Mouse (Mus musculus): ENCODE measurements at regions not wholly inside any gene's neighbourhood (a gene's known extent, or its start where the extent isn't known, plus 50 kb on each side); places are given as distances from the start of the nearest gene placed in this dataset.
A peak's percentile ranks its signal among the peaks of the same experiment; 100 is the strongest.

DNA sequence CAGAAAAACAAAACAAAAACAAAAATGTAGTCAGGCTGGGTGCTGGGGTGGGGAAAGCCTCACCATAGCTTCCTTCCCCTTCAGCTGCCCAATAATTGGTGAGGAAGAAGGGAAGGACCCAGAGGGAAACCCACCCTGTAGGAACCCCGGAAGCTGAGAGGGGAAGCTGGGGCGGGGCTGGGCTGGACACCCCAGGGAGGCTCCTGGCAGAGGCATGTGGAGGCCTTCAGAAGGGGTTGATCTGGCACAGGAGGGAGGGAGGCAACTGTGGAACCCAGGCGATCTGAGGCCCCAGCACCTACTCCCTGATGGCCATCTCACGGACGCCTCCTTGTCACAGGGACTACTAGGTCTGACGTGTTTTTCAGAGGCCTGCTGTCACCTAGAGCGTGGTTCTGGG, 71.1 kb upstream of the Hes1 start:
- H3K36me3 ChIP-seq (ENCODE audit: control insufficient read depth, insufficient read depth, low read length): no peaks in the 10 kb centered on the region
- no peak overlapping the region for H3K9ac ChIP-seq (ENCODE audit: low read depth, low read length)
- H3K4me3 ChIP-seq (ENCODE audit: low read depth, low read length): no peak overlapping the region
- no peak overlapping the region for H3K27ac ChIP-seq (ENCODE audit: low read length)
- H3K27me3 ChIP-seq (ENCODE audit: control insufficient read depth, insufficient read depth, low read depth, low read length): no peaks in the 10 kb centered on the region; the same call in none of the 2 replicates
- no peaks in the 10 kb centered on the region for H3K9me3 ChIP-seq (replicated peaks; ENCODE audit: control insufficient read depth, low read length, poor library complexity, severe bottlenecking)
- 90% methylated on average over 7 of the region's 7 CpGs for WGBS
- H3K4me1 ChIP-seq (ENCODE audit: control insufficient read depth, insufficient read depth, low read length): no peaks in the 10 kb centered on the region
- H3K4me2 ChIP-seq (ENCODE audit: low read length): no peak overlapping the region
- no peak for ATAC-seq

GRCm38 (mm10) chr16:29993535-29993934, 70.6 kb upstream of the Hes1 start:
- no peaks in the 10 kb centered on the region for H3K9me3 ChIP-seq (replicated peaks; ENCODE audit: control insufficient read depth, low read length, poor library complexity, severe bottlenecking)
- no peaks in the 10 kb centered on the region for H3K36me3 ChIP-seq (ENCODE audit: control insufficient read depth, insufficient read depth, low read length)
- no peak for ATAC-seq
- H3K4me1 ChIP-seq (ENCODE audit: control insufficient read depth, insufficient read depth, low read length): no peaks in the 10 kb centered on the region
- H3K4me2 ChIP-seq (ENCODE audit: low read length): no peak overlapping the region
- no peak overlapping the region for H3K4me3 ChIP-seq (ENCODE audit: low read depth, low read length)
- H3K27ac ChIP-seq (ENCODE audit: low read length): no peak overlapping the region
- no peaks in the 10 kb centered on the region; the same call in none of the 2 replicates for H3K27me3 ChIP-seq (ENCODE audit: control insufficient read depth, insufficient read depth, low read depth, low read length)
- 79% methylated on average over 6 of the region's 6 CpGs for WGBS
- H3K9ac ChIP-seq (ENCODE audit: low read depth, low read length): no peak overlapping the region

- ATAC-seq: no peak
- H3K27ac ChIP-seq (ENCODE audit: low read length): no peak overlapping the region
These were observed 67.8 kb upstream of the Hes1 start for GRCm38 (mm10) chr16:29996139-29997069.

GRCm38 (mm10) chr16:30000166-30000565, 64.0 kb upstream of the Hes1 start:
- no peak for ATAC-seq
- 80% methylated on average over 2 of the region's 2 CpGs for WGBS
- H3K4me1 ChIP-seq (ENCODE audit: control insufficient read depth, insufficient read depth, low read length): no peaks in the 10 kb centered on the region
- H3K4me3 ChIP-seq (ENCODE audit: low read depth, low read length): no peak overlapping the region
- no peaks in the 10 kb centered on the region for H3K9me3 ChIP-seq (replicated peaks; ENCODE audit: control insufficient read depth, low read length, poor library complexity, severe bottlenecking)
- H3K27me3 ChIP-seq (ENCODE audit: control insufficient read depth, insufficient read depth, low read depth, low read length): no peaks in the 10 kb centered on the region
- no peak overlapping the region for H3K4me2 ChIP-seq (ENCODE audit: low read length)
- H3K36me3 ChIP-seq (ENCODE audit: control insufficient read depth, insufficient read depth, low read length): no peaks in the 10 kb centered on the region
- H3K27ac ChIP-seq (ENCODE audit: low read length): no peak overlapping the region
- H3K9ac ChIP-seq (ENCODE audit: low read depth, low read length): no peak overlapping the region

More at GRCm38 (mm10) chr16:29996139-29997069, 67.8 kb upstream of the Hes1 start:
- Histone ChIP-seq H3K9me3 (replicated peaks; ENCODE audit: control insufficient read depth, low read length, poor library complexity, severe bottlenecking) (no peaks in the 10 kb centered on the region), H3K4me2 (ENCODE audit: low read length) (no peak overlapping the region), H3K36me3 (ENCODE audit: control insufficient read depth, insufficient read depth, low read length) (no peaks in the 10 kb centered on the region), H3K27me3 (ENCODE audit: control insufficient read depth, insufficient read depth, low read depth, low read length) (no peaks in the 10 kb centered on the region; the same call in 1 of the 2 replicates), H3K4me1 (ENCODE audit: control insufficient read depth, insufficient read depth, low read length) (no peaks in the 10 kb centered on the region), H3K4me3 (ENCODE audit: low read depth, low read length) (no peak overlapping the region), H3K9ac (ENCODE audit: low read depth, low read length) (no peak overlapping the region)
- WGBS: 46% methylated on average over 12 of the region's 12 CpGs

DNA sequence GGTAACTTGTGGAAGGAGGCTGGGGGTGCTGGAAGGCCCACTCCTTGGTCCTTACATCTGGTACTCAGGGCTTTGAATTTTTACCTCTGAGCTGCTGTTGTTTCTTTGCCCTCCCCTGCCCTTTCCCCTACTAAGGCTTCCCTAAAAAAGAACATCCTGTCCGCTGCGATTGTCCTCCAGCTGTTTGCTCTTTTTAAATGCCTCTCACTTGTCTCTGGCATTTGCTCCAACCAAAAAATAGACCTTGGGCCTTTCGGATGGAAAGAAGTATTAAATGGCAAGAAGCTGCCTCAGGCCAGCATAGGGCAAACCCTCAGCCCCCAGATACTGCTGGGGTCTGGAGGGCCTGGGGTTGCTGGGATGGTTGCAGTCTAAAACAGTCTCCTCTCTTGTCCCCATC, 59.1 kb upstream of the Hes1 start:
- H3K4me2 ChIP-seq (ENCODE audit: low read length): no peak overlapping the region
- 62% methylated on average over 3 of the region's 3 CpGs for WGBS

GRCm38 (mm10) chr16:30006826-30007225, 57.4 kb upstream of the Hes1 start:
- Histone ChIP-seq H3K4me3 (ENCODE audit: low read depth, low read length) (no peak overlapping the region), H3K36me3 (ENCODE audit: control insufficient read depth, insufficient read depth, low read length) (no peaks in the 10 kb centered on the region), H3K4me2 (ENCODE audit: low read length) (no peak overlapping the region), H3K4me1 (ENCODE audit: control insufficient read depth, insufficient read depth, low read length) (peaks cover 13% of the 10 kb centered on the region), H3K27ac (ENCODE audit: low read length) (no peak overlapping the region), H3K9me3 (replicated peaks; ENCODE audit: control insufficient read depth, low read length, poor library complexity, severe bottlenecking) (no peaks in the 10 kb centered on the region), H3K27me3 (ENCODE audit: control insufficient read depth, insufficient read depth, low read depth, low read length) (peaks cover 9% of the 10 kb centered on the region), H3K9ac (ENCODE audit: low read depth, low read length) (no peak overlapping the region)
- ATAC-seq: no peak
- whole genome bisulfite sequencing: 51% methylated on average over 4 of the region's 4 CpGs

More for the DNA sequence above, 59.1 kb upstream of the Hes1 start:
- Histone ChIP-seq H3K27ac (ENCODE audit: low read length) (no peak overlapping the region), H3K9ac (ENCODE audit: low read depth, low read length) (no peak overlapping the region), H3K4me3 (ENCODE audit: low read depth, low read length) (no peak overlapping the region), H3K36me3 (ENCODE audit: control insufficient read depth, insufficient read depth, low read length) (no peaks in the 10 kb centered on the region), H3K27me3 (ENCODE audit: control insufficient read depth, insufficient read depth, low read depth, low read length) (peaks cover 6% of the 10 kb centered on the region), H3K4me1 (ENCODE audit: control insufficient read depth, insufficient read depth, low read length) (peaks cover 13% of the 10 kb centered on the region), H3K9me3 (replicated peaks; ENCODE audit: control insufficient read depth, low read length, poor library complexity, severe bottlenecking) (no peaks in the 10 kb centered on the region)
- no peak for ATAC-seq

GRCm38 (mm10) chr16:30008451-30009357, 55.5 kb upstream of the Hes1 start:
- peak overlapping the region; percentile 69 for H3K9ac ChIP-seq (ENCODE audit: low read depth, low read length)
- peak; percentile 94 for ATAC-seq

GRCm38 (mm10) chr16:30009521-30010186, 54.5 kb upstream of the Hes1 start:
- peak overlapping the region; percentile 69; the same call in 1 of the 2 replicates for H3K9ac ChIP-seq (ENCODE audit: low read depth, low read length)

More at GRCm38 (mm10) chr16:30008451-30009357, 55.5 kb upstream of the Hes1 start:
- Histone ChIP-seq H3K9me3 (replicated peaks; ENCODE audit: control insufficient read depth, low read length, poor library complexity, severe bottlenecking) (no peaks in the 10 kb centered on the region), H3K27ac (ENCODE audit: low read length) (peak overlapping the region; percentile 36), H3K4me2 (ENCODE audit: low read length) (peak overlapping the region; percentile 94), H3K27me3 (ENCODE audit: control insufficient read depth, insufficient read depth, low read depth, low read length) (peaks cover 9% of the 10 kb centered on the region), H3K4me3 (ENCODE audit: low read depth, low read length) (peak overlapping the region; percentile 54), H3K36me3 (ENCODE audit: control insufficient read depth, insufficient read depth, low read length) (no peaks in the 10 kb centered on the region), H3K4me1 (ENCODE audit: control insufficient read depth, insufficient read depth, low read length) (peaks cover 13% of the 10 kb centered on the region)
- WGBS: 2% methylated on average over 48 of the region's 62 CpGs

More at GRCm38 (mm10) chr16:30009521-30010186, 54.5 kb upstream of the Hes1 start:
- H3K9me3 ChIP-seq (replicated peaks; ENCODE audit: control insufficient read depth, low read length, poor library complexity, severe bottlenecking): no peaks in the 10 kb centered on the region
- H3K36me3 ChIP-seq (ENCODE audit: control insufficient read depth, insufficient read depth, low read length): no peaks in the 10 kb centered on the region
- H3K27me3 ChIP-seq (ENCODE audit: control insufficient read depth, insufficient read depth, low read depth, low read length): peaks cover 9% of the 10 kb centered on the region
- H3K4me1 ChIP-seq (ENCODE audit: control insufficient read depth, insufficient read depth, low read length): peaks cover 13% of the 10 kb centered on the region
- peak; percentile 22; the same call in 1 of the 2 replicates for ATAC-seq
- peak overlapping the region; percentile 54 for H3K4me3 ChIP-seq (ENCODE audit: low read depth, low read length)
- no peak overlapping the region for H3K27ac ChIP-seq (ENCODE audit: low read length)
- H3K4me2 ChIP-seq (ENCODE audit: low read length): peak overlapping the region; percentile 94
- WGBS: 27% methylated on average over 17 of the region's 17 CpGs

Measured in midbrain, embryonic 16.5 days (tissue).